Comparison of ENCODE assay signal across 17 mouse cellular contexts in genomic region chr11:93407981-93408380, GRCm38 (mm10).
DNase-seq lines count a peak whose midpoint lies in the region.
"Had no signal": no experiment of that assay in that cellular context is flagged by ENCODE, and none has a peak within 500 bp of the region (broad histone marks: within the 10 kb centered on the region; RNA-seq: fewer than 3 reads in every experiment).

No protein-coding gene starts in this region.

- DNase-seq in layer of hippocampus, adult 18-20 months (ENCODE audit: low spot score in 2 of 2): peak; percentile 18 to 42
- DNase-seq in layer of hippocampus, postnatal 10 days (ENCODE audit: low spot score in 2 of 2): no peak
- peak; percentile 15 for DNase-seq in layer of hippocampus, adult 9-11 months
- no peak for DNase-seq in layer of hippocampus, postnatal 25 days (ENCODE audit: extremely low spot score in 1 of 2, low spot score in 1 of 2)
- peak; percentile 29 for DNase-seq in right cerebral cortex, adult 18-20 months
- DNase-seq in right cerebral cortex, postnatal 14 days: no peak
- peak; percentile 81 for DNase-seq in telencephalon, adult 2 months (ENCODE audit: low read depth, low spot score)
- DNase-seq in adrenal gland, postnatal 25 days: no peak
- DNase-seq: adrenal gland, adult 2 months; adrenal gland, postnatal 10 days; adrenal gland, postnatal 36 days; cerebellum, adult 11 months; cerebellum, adult 2 months; cerebellum, adult 9-10 months; cerebellum, postnatal 10 days; cerebellum, postnatal 25 days; forebrain, postnatal 0 days had no signal

Comparison
In these comparisons a context has a peak if more than half of its experiments do, and no peak if none do; other contexts are left out.
1. DNase-seq: peak in layer of hippocampus, adult 18-20 months (2 of 2), layer of hippocampus, adult 9-11 months (single experiment), right cerebral cortex, adult 18-20 months (single experiment) and telencephalon, adult 2 months (single experiment); none in layer of hippocampus, postnatal 10 days (0 of 2), layer of hippocampus, postnatal 25 days (0 of 2), right cerebral cortex, postnatal 14 days (single experiment) and adrenal gland, postnatal 25 days (single experiment).